Mouse (Mus musculus) G1E (cell line): ENCODE measurements at regions not wholly inside any gene's neighbourhood (a gene's known extent, or its start where the extent isn't known, plus 50 kb on each side); places are given as distances from the start of the nearest gene placed in this dataset.

Experiments
- ATAC-seq: 2 replicates; pipeline ENCODE4 v1.8.0; 2016; ENCODE audit warnings: mild to moderate bottlenecking; ENCODE audit not compliant: insufficient number of reproducible peaks, poor library complexity, low FRiP score, severe bottlenecking; ENCODE audit errors: extremely low read depth
- DNase-seq: peaks from one replicate; pipeline ENCODE4 v3.0.0; 2012; ENCODE audit warnings: low spot score
- H3K27me3 ChIP-seq: 2 replicates; pipeline ENCODE4 v1.6.1; 2012; ENCODE audit warnings: mild to moderate bottlenecking, low read length, inconsistent platforms; ENCODE audit not compliant: insufficient read depth
- H3K36me3 ChIP-seq: replicated peaks from 2 replicates; pipeline ENCODE3; 2012; ENCODE audit warnings: mild to moderate bottlenecking, inconsistent platforms
- H3K4me1 ChIP-seq: 2 replicates; pipeline ENCODE4 v1.6.1; 2012; ENCODE audit warnings: low read depth, low read length, inconsistent platforms, mixed read lengths; ENCODE audit not compliant: insufficient read depth
- H3K4me3 ChIP-seq: 2 replicates; pipeline ENCODE4 v1.5.1; 2012; ENCODE audit warnings: low read depth, mild to moderate bottlenecking, inconsistent platforms, low read length, moderate library complexity, mixed read lengths
- H3K9me3 ChIP-seq: replicated peaks from 2 replicates; pipeline ENCODE4 v1.6.1; 2012; ENCODE audit warnings: inconsistent platforms
- CTCF ChIP-seq: IDR thresholded peaks from 2 replicates; pipeline ENCODE4 v1.5.1; 2012; ENCODE audit warnings: low read depth, low read length, inconsistent platforms, mixed read lengths
- GATA1 ChIP-seq: IDR thresholded peaks from 2 replicates; pipeline ENCODE4 v1.6.1; 2012; ENCODE audit warnings: borderline replicate concordance, low read length, inconsistent platforms, mixed read lengths
- GATA2 ChIP-seq: IDR thresholded peaks from 2 replicates; pipeline ENCODE4 v1.6.1; 2012; ENCODE audit warnings: low read depth, low read length, inconsistent platforms, borderline replicate concordance
- POLR2AphosphoS5 ChIP-seq: IDR thresholded peaks from 2 replicates; pipeline ENCODE4 v1.6.1; 2012; ENCODE audit warnings: low read depth, low read length, inconsistent platforms; ENCODE audit not compliant: insufficient replicate concordance
- TAL1 ChIP-seq: conservative IDR thresholded peaks from 2 replicates; pipeline ENCODE4 v1.6.1; 2012; ENCODE audit warnings: low read depth, low read length, inconsistent platforms, mixed read lengths

DNA sequence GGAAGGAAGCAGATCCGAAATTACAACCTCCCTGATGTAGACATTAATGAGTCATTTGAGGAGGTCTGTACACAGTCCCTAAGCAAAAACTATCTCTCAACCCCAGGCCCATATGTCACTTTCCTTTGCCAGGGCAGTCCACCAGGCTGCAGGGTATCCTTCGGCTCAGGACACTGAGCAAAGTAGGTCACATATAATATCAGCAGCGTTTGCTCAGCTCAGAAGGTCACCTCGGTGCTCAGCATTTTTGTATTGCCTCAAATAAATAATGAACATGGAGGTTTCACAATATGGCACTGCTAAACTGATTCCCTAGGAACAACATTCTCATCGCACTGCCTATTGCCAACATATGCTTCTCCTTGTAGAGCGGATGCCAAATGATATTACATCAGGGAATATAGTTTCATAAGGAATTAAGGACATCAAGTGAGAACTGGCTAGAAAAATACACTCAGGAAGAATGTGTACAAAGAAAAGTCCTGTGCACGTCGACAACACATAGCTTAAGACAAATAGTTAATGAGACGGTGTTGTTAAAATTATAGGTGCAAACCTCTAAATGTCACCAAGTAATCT, 275.4 kb downstream of the Pdcd6ip start:
- TF ChIP-seq CTCF (no peak), POLR2AphosphoS5 (no peak), TAL1 (no peak), GATA2 (no peak), GATA1 (no peak)
- no peak overlapping the region for H3K4me3 ChIP-seq
- H3K27me3 ChIP-seq, result no peaks in the 10 kb centered on the region
- no peaks in the 10 kb centered on the region for H3K4me1 ChIP-seq
- H3K9me3 ChIP-seq, result peaks cover 44% of the 10 kb centered on the region
- ATAC-seq (no peak), DNase-seq (no peak)
- H3K36me3 ChIP-seq, result no peaks in the 10 kb centered on the region

DNA sequence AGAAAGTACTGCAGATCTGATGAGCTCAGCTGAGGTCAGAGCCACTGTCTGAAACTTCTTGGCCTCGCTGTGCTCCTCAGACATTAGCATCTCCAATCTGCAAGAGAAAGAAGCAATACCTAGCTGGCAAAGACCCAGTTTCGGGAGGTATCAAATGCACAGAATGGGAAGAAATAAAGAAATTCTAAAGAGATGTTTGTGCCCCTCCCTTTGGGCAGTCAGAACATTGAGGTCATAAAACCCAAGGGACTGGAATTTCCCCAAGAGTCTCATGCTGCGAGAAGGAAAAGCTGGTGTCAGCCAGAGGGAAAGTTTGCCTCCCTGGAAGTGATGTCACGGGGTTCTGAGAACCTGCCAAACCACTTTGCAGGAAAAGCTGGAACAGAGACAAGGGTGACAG, 277.6 kb downstream of the Pdcd6ip start:
- H3K4me3 ChIP-seq, result no peak overlapping the region
- H3K9me3 ChIP-seq, result peaks cover 44% of the 10 kb centered on the region
- DNase-seq, result no peak
- no peaks in the 10 kb centered on the region for H3K4me1 ChIP-seq
- H3K36me3 ChIP-seq, result no peaks in the 10 kb centered on the region
- H3K27me3 ChIP-seq, result no peaks in the 10 kb centered on the region
- TF ChIP-seq GATA1 (no peak), CTCF (no peak), GATA2 (no peak), POLR2AphosphoS5 (no peak), TAL1 (no peak)
- no peak for ATAC-seq

DNA sequence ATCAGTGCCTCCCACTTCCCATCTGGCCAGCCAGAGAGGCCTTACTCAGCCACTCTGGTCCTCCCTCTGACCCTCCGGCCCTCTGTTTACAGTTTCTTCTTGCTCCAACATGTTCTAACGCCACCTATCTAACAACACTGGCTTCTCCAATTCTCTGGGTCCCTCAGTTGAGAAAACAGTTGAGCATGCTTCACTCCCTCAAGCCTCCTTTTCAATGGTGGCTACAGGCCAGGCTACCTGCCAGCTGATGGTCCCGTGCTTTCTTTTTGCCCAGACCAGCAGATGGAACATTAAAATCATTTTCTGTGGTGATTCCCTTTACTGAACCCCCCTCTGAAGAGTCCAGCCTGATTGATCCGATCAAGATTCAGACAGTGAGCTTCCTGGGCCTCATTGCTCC, 280.8 kb downstream of the Pdcd6ip start:
- DNase-seq (no peak), ATAC-seq (no peak)
- Histone ChIP-seq H3K27me3 (no peaks in the 10 kb centered on the region), H3K36me3 (no peaks in the 10 kb centered on the region), H3K4me1 (no peaks in the 10 kb centered on the region), H3K4me3 (no peak overlapping the region), H3K9me3 (peaks cover 48% of the 10 kb centered on the region)
- TF ChIP-seq POLR2AphosphoS5 (no peak), CTCF (no peak), GATA2 (no peak), GATA1 (no peak), TAL1 (no peak)

DNA sequence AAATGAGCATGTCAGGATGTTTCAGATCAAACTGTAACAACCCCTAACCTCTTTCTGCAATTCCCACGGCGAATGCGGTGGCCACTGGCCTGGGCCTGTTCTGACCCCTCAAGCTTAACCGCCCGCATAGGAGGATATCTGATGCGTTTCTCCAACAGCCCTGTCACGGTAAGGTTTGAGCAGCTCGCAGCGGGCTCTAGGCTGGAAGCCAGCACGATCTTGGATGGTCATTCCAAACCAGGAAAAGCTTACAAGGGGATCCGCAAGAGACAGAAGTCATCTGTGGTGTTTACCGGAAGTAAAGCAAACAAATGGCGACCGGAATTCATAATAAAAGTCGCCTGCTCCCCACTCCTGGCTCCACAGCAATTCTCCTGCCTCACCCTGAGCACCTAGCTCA, 281.7 kb downstream of the Pdcd6ip start:
- no peak for DNase-seq
- no peak overlapping the region for H3K4me3 ChIP-seq
- H3K27me3 ChIP-seq, result no peaks in the 10 kb centered on the region
- TF ChIP-seq POLR2AphosphoS5, result no peak
- TF ChIP-seq TAL1, result no peak
- no peak for TF ChIP-seq GATA2
- TF ChIP-seq GATA1, result no peak
- TF ChIP-seq CTCF, result no peak
- H3K4me1 ChIP-seq, result no peaks in the 10 kb centered on the region
- H3K9me3 ChIP-seq, result peaks cover 47% of the 10 kb centered on the region
- no peaks in the 10 kb centered on the region for H3K36me3 ChIP-seq
- ATAC-seq, result no peak

DNA sequence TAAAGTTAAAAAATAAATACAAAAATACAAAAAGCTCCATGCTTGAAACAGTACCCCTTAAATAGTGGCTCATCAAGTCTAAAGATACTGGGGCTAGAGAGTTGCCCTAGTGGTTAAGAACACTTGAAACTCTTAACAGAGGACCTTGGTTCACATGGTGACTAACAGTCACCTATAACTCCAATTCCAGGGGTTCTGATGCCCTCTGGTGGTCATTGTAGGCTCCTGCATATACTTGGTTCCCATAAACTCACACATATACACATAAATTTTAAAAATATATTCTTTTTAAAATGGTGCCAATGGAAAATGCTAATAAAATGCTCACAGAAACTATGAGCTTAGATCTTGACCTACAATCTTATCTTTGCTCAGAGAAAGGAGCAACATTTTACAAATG, 286.4 kb downstream of the Pdcd6ip start:
- DNase-seq (no peak), ATAC-seq (no peak)
- no peak for TF ChIP-seq CTCF
- TF ChIP-seq GATA2, result no peak
- no peak for TF ChIP-seq GATA1
- no peak for TF ChIP-seq TAL1
- no peak for TF ChIP-seq POLR2AphosphoS5

DNA sequence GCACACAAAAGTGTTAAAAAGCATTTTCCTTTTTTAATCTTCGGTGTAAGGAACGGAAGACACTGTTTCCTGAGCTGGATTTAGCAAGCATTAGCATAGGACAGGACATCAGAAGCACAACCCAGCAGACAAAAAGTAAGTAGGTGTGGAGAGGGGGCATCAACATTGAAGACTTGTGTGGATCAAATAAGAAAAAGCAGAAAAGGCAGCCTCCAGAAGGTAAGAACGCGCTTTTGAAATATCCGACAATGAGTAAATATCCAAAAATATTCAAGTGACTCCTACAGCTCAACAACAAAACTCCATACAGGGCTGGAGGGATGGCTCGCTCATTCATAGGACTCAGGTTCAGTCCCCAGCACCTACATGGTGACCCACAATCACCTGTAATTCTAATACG, 286.9 kb downstream of the Pdcd6ip start:
- no peak overlapping the region for H3K4me3 ChIP-seq

More for the DNA sequence above, 286.4 kb downstream of the Pdcd6ip start:
- Histone ChIP-seq H3K36me3 (no peaks in the 10 kb centered on the region), H3K9me3 (peaks cover 51% of the 10 kb centered on the region), H3K27me3 (no peaks in the 10 kb centered on the region), H3K4me1 (no peaks in the 10 kb centered on the region), H3K4me3 (no peak overlapping the region)

More for the DNA sequence above, 286.9 kb downstream of the Pdcd6ip start:
- Histone ChIP-seq H3K4me1 (no peaks in the 10 kb centered on the region), H3K27me3 (no peaks in the 10 kb centered on the region), H3K36me3 (no peaks in the 10 kb centered on the region), H3K9me3 (peaks cover 53% of the 10 kb centered on the region)
- TF ChIP-seq TAL1 (no peak), GATA1 (no peak), POLR2AphosphoS5 (no peak), GATA2 (no peak), CTCF (no peak)
- DNase-seq (no peak), ATAC-seq (no peak)
